Mouse (Mus musculus) right cerebral cortex, postnatal 25 days (tissue): ENCODE data around the gene Olfr1143.

ENCODE experiments used
- DNase-seq: peaks from one replicate; pipeline ENCODE4 v3.0.0; 2022

Olfr1143 gene

DNA sequence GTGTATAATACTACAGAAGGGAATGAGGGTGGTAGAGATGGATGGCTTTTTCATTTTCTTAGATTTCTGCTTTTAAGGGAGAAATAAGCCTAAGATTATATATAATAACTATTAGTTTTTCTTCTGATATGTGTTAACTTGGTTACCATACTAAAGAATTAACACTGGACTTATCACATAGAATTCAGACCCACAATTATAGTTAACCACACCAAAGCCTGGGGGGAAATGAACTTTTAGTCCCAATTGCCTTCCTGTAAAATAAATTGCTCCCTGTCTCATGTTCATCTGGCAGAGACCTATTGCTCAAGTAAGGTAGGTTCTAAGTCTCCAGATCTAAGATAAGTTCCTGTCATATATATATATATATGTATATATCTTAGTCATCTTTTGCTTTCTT lies at the start of gene Olfr1143:
Gene Olfr1143, plus strand, starts transcription at position 301 of the 400 bp plus-strand sequence.
- no peak for DNase-seq

DNA sequence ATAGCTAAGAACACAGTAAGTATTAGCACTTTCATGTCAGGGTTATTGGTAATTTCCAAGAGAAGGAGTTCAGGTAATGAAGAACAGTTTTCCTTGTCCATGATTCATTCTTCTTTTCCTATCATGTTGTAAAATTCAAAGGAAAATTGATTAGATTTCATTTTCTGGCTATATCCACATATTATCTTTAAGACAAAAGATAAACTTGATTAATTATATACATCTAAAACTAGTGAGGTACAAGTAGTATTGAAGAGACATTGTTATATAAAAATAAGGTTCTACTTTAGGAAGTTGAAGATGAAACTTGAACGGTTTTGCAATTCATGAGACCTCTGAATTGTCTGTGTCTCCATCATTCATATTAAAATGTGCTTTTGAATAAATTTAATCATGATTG lies 46.5 kb upstream of the Olfr1143 start, which contains the start of gene Olfr1141:
Gene Olfr1141, minus strand, starts transcription at position 101 of the 400 bp plus-strand sequence.
- no peak for DNase-seq

GRCm38 (mm10) chr2:87776143-87776542 lies 24.2 kb upstream of the Olfr1143 start:
- no peak for DNase-seq

DNA sequence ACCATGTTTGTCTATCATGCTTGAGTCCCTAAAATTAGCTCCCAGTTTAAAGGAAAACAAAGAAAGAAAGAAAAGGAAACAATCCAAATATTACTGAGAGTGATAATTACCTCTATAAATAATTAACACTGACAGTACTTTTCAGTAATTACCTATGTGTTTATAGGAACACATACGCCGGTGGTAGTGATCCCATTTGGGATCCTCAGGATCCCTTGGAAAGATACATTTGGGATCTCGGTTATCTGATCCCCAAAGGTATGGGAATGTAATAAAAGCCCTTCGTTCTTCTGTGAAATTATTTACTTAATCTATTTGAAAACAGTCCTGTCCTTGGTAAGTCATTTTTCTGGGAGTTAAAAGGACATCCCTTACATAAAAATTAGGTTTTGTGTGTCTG lies 21.2 kb upstream of the Olfr1143 start, which contains the start of gene Olfr152:
Gene Olfr152, plus strand, starts transcription at position 301 of the 400 bp plus-strand sequence.
- no peak for DNase-seq

- DNase-seq: no peak
Measured at GRCm38 (mm10) chr2:87809522-87809921, 9.1 kb downstream of the Olfr1143 start, which contains the start of gene Olfr1145. TSS of gene Olfr1145 (plus strand) at chr2:87809822.

- no peak for DNase-seq
Measured at GRCm38 (mm10) chr2:87830233-87830632, 29.8 kb downstream of the Olfr1143 start, which contains the start of gene Olfr1148. TSS of gene Olfr1148 (plus strand) at chr2:87830533.

DNA sequence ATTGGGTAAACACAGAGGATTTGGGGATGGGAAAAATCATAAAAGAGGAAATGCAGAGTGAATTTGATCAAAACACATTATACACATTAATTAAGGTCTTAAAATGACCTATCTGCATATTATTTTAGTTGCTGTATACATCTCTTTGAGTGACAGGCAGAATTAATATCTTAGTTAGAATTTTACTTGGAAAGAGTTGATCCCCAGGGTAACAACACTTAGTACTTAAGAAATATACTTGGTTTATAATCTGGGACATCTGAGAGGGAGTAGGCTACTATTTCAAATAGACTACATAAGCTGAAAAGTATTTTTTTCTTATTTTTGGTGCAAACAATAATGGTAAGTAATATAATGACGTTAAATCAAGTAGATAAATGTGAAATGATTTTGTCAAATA lies 43.3 kb downstream of the Olfr1143 start, which contains the start of gene Olfr1150-ps1:
Gene Olfr1150-ps1, plus strand, starts transcription at position 301 of the 400 bp plus-strand sequence.
- DNase-seq: no peak
